Mouse (Mus musculus): ENCODE measurements around the gene Srrm4. TPM values are rescaled to one million over a fixed set of nuclear protein-coding genes. Genes with fewer than 3 reads are reported as not detected.

The Srrm4 gene
- polyA plus RNA-seq, 1 experiment from 2014 or later = 0.33 TPM

DNA sequence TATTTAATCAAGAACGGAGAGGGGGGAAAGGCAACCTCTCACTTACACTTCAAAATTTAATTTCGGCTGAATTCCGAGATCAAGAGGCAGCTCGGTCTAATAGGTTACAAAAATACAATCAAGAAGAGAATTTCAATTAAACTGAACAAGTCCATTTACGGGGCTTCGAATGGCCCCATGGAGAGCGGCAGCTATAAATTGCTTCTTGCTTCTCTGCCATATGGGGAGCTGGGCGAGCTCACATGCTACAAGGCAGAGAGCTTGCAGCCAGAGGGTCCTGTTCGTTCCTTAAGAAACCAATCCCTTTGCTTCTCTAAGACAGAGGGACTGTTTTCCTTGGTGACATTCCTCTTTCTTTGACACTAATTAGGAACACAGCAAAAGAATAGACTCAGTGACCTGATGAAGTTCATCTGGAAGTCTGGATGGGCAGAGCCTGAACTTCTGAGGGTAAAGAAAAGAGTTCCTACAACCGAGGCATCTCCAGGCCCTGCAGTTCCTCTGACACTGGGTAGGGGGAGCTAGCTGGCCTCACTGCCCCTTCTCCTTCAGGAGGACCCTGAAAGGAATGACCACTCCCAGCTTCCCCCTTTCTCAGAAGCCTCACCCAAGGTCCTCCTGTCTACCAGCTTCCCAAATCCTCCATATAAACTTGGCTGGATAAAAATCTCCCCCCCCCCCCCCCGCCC is 130.1 kb downstream of the Srrm4 start:
- Histone ChIP-seq H3K4me2 (ENCODE audit: low read length) (no peak overlapping the region), H3K27ac (no peak overlapping the region), H3K4me3 (replicated peaks; ENCODE audit: low read depth, low read length) (no peak overlapping the region), H3K4me1 (replicated peaks; ENCODE audit: insufficient read depth, low read length) (no peaks in the 10 kb centered on the region), H3K27me3 (ENCODE audit: insufficient read depth, low read length) (no peaks in the 10 kb centered on the region), H3K9me3 (replicated peaks; ENCODE audit: low read length) (peaks cover 7% of the 10 kb centered on the region), H3K36me3 (ENCODE audit: insufficient read depth, low read length) (no peaks in the 10 kb centered on the region), H3K9ac (ENCODE audit: low read depth, low read length) (no peak overlapping the region)
- 40% methylated on average over 11 of the region's 11 CpGs for WGBS
- peak; percentile 55 for TF ChIP-seq CTCF (IDR thresholded peaks at IDR 0.05; ENCODE audit: low read depth)
- DNase-seq (ENCODE audit: low spot score) = peak; percentile 21
- ATAC-seq (replicated peaks; ENCODE audit: low FRiP score, low read depth) = no peak

DNA sequence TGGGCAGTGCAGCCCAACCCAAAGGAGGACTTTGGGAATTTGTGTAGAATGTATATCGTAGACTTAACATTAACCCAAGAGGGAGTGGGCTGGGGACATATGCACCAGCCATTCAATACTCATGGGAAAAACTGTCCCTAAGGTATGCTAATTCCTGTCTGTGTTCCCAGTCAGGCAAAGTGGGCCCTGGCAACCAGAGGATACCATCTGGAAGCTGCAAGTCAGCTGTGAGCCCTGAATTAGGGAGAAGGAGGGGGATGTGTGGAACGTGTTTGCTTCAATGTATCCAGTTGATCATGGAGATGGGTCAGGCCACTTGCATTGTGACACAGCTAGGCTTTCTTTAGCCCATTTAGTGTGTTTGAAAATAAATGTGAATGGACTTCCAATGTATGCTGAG is 131.6 kb downstream of the Srrm4 start:
- no peaks in the 10 kb centered on the region for H3K27me3 ChIP-seq (ENCODE audit: insufficient read depth, low read length)
- H3K4me3 ChIP-seq (replicated peaks; ENCODE audit: low read depth, low read length) = no peak overlapping the region
- no peaks in the 10 kb centered on the region for H3K4me1 ChIP-seq (replicated peaks; ENCODE audit: insufficient read depth, low read length)
- no peaks in the 10 kb centered on the region for H3K9me3 ChIP-seq (replicated peaks; ENCODE audit: low read length)
- DNase-seq (ENCODE audit: low spot score) (no peak), ATAC-seq (replicated peaks; ENCODE audit: low FRiP score, low read depth) (no peak)
- H3K27ac ChIP-seq = no peak overlapping the region
- H3K36me3 ChIP-seq (ENCODE audit: insufficient read depth, low read length) = no peaks in the 10 kb centered on the region
- TF ChIP-seq CTCF (IDR thresholded peaks at IDR 0.05; ENCODE audit: low read depth) = no peak
- no peak overlapping the region for H3K9ac ChIP-seq (ENCODE audit: low read depth, low read length)
- 75% methylated on average over 2 of the region's 2 CpGs for WGBS
- H3K4me2 ChIP-seq (ENCODE audit: low read length) = no peak overlapping the region

DNA sequence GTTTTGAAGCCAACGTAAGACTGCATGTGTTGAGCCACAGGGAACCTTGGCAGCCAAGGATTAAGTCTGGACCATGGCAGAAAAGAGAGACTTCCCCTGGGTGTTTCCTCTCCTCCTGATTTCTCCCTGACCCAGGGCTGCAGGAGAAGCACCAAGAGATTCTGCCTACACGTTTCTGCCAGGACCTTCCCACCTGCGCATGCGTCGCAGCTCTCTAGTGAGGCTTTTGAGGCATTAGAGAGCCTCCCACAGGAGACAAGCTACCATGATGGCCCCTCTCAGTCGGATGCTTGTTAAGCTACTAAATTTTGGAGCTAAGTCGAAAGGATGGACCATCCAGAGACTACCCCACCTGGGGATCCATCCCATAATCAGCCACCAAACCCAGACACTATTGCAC is 133.8 kb downstream of the Srrm4 start:
- TF ChIP-seq CTCF (IDR thresholded peaks at IDR 0.05; ENCODE audit: low read depth) = no peak
- ATAC-seq (replicated peaks; ENCODE audit: low FRiP score, low read depth) (no peak), DNase-seq (ENCODE audit: low spot score) (no peak)
- Histone ChIP-seq H3K27ac (no peak overlapping the region), H3K36me3 (ENCODE audit: insufficient read depth, low read length) (no peaks in the 10 kb centered on the region), H3K4me2 (ENCODE audit: low read length) (no peak overlapping the region), H3K4me3 (replicated peaks; ENCODE audit: low read depth, low read length) (no peak overlapping the region), H3K27me3 (ENCODE audit: insufficient read depth, low read length) (no peaks in the 10 kb centered on the region), H3K9ac (ENCODE audit: low read depth, low read length) (no peak overlapping the region), H3K4me1 (replicated peaks; ENCODE audit: insufficient read depth, low read length) (no peaks in the 10 kb centered on the region), H3K9me3 (replicated peaks; ENCODE audit: low read length) (no peaks in the 10 kb centered on the region)
- WGBS = 81% methylated on average over 7 of the region's 7 CpGs

DNA sequence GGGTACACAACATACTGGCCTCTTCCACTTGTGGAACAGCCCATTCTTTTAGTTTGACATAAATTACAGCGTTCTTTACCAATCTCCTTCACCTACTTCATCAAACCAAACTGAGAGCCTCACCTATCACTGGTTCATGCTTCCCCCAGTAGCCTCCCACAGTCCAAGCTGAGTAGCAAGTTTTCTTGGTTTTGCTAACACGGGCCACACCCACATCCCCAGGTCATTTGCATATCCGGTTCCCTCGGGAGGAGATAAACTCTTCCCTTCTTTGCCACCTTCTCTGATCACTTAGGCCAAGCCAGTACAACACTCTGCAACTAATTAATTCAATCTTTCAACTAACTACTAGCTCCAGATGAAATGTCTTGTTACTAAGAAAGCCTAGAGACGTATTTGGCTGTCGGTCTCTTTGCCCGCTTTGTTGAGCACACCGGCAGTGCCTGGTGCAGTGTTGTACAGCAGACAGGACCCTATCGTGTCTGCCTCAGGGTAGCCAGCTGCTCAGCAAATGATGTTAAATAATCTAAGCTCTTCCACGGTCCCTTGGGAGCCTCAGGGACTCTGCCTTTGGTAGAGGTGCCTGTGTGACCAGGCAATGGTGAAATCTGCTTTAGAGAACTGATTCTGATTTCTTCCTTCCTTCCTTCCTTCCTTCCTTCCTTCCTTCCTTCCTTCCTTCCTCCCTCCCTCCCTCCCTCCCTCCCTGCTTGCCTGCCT is 134.7 kb downstream of the Srrm4 start:
- H3K4me3 ChIP-seq (replicated peaks; ENCODE audit: low read depth, low read length) = no peak overlapping the region
- H3K9me3 ChIP-seq (replicated peaks; ENCODE audit: low read length) = no peaks in the 10 kb centered on the region
- H3K9ac ChIP-seq (ENCODE audit: low read depth, low read length) = no peak overlapping the region
- H3K4me1 ChIP-seq (replicated peaks; ENCODE audit: insufficient read depth, low read length) = no peaks in the 10 kb centered on the region
- DNase-seq (ENCODE audit: low spot score) = no peak
- H3K27me3 ChIP-seq (ENCODE audit: insufficient read depth, low read length) = no peaks in the 10 kb centered on the region
- H3K27ac ChIP-seq = no peak overlapping the region
- TF ChIP-seq CTCF (IDR thresholded peaks at IDR 0.05; ENCODE audit: low read depth) = no peak
- no peaks in the 10 kb centered on the region for H3K36me3 ChIP-seq (ENCODE audit: insufficient read depth, low read length)
- H3K4me2 ChIP-seq (ENCODE audit: low read length) = peak overlapping the region; percentile 12; the same call in 1 of the 2 replicates
- WGBS = 31% methylated on average over 10 of the region's 10 CpGs
- ATAC-seq (replicated peaks; ENCODE audit: low FRiP score, low read depth) = no peak

DNA sequence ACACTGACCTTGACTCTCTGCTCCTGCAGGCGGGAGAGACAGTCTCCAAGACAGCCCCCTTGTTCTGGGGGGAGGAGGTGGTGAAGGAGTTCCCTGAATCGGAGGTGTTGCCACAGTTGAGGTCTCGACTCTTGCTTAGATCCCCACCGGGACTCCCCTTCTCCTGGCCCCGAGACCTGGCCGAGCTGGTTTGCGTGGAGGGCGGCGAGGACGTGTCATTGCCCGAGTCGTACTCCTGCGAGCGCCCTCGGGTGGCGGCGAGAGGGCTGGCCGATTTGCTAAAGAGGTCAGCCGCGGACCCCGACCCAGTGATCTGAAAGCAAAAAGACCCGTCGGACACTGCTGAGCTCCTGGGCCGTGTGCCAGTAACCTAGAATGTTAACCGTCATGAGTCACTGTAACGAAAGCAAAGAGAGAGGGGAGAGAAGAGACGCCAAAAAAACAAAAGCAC is 138.2 kb downstream of the Srrm4 start:
- DNase-seq (ENCODE audit: low spot score) (peak; percentile 85), ATAC-seq (replicated peaks; ENCODE audit: low FRiP score, low read depth) (peak; percentile 21; the same call in 1 of the 2 replicates)
- Histone ChIP-seq H3K27me3 (ENCODE audit: insufficient read depth, low read length) (no peaks in the 10 kb centered on the region), H3K4me3 (replicated peaks; ENCODE audit: low read depth, low read length) (peak overlapping the region; percentile 28), H3K4me2 (ENCODE audit: low read length) (peak overlapping the region; percentile 54), H3K27ac (no peak overlapping the region), H3K36me3 (ENCODE audit: insufficient read depth, low read length) (no peaks in the 10 kb centered on the region), H3K9ac (ENCODE audit: low read depth, low read length) (0 out of 2 replicates have a peak overlapping the region, but pooled peaks have one; percentile 20), H3K4me1 (replicated peaks; ENCODE audit: insufficient read depth, low read length) (no peaks in the 10 kb centered on the region), H3K9me3 (replicated peaks; ENCODE audit: low read length) (no peaks in the 10 kb centered on the region)
- 2% methylated on average over 27 of the region's 27 CpGs for WGBS
- peak; percentile 72 for TF ChIP-seq CTCF (IDR thresholded peaks at IDR 0.05; ENCODE audit: low read depth)

DNA sequence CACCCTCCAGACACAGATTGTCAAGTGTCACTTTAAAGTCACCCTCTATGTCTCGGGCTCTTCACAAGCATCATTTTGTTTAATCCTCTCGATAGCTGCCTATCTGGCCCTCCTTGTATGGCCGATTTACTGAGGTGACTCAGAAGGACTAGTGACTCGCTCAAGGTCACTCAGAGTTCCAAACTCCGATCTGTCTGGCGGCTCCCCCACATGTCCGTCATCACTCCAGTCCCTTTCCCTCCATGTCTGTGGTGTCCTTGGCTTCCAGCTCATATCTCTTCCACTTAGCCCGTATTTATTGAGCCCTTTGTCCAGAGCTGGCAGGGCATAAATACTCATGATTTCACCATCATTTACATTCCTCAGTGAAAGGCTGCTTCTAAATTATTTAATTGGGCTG is 140.7 kb downstream of the Srrm4 start:
- H3K9ac ChIP-seq (ENCODE audit: low read depth, low read length) = no peak overlapping the region
- H3K9me3 ChIP-seq (replicated peaks; ENCODE audit: low read length) = no peaks in the 10 kb centered on the region
- no peak overlapping the region for H3K4me2 ChIP-seq (ENCODE audit: low read length)
- TF ChIP-seq CTCF (IDR thresholded peaks at IDR 0.05; ENCODE audit: low read depth) = no peak
- DNase-seq (ENCODE audit: low spot score) = no peak
- ATAC-seq (replicated peaks; ENCODE audit: low FRiP score, low read depth) = no peak
- no peaks in the 10 kb centered on the region for H3K36me3 ChIP-seq (ENCODE audit: insufficient read depth, low read length)
- no peak overlapping the region for H3K4me3 ChIP-seq (replicated peaks; ENCODE audit: low read depth, low read length)
- H3K27me3 ChIP-seq (ENCODE audit: insufficient read depth, low read length) = no peaks in the 10 kb centered on the region; the same call in 1 of the 2 replicates
- 67% methylated on average over 8 of the region's 8 CpGs for WGBS
- H3K27ac ChIP-seq = no peak overlapping the region
- H3K4me1 ChIP-seq (replicated peaks; ENCODE audit: insufficient read depth, low read length) = no peaks in the 10 kb centered on the region

All from kidney, postnatal 0 days (tissue).